Comparison of ENCODE assay signal across 11 mouse cellular contexts in genomic region chr2:11765694-11766093, GRCm38 (mm10). TPM values are rescaled to one million over a fixed set of nuclear protein-coding genes. Genes with fewer than 3 reads are reported as not detected.
DNase-seq lines count a peak whose midpoint lies in the region; ATAC-seq and TF ChIP-seq lines count a peak whose summit lies in the region.
"Had no signal": no experiment of that assay in that cellular context is flagged by ENCODE, and none has a peak within 500 bp of the region (broad histone marks: within the 10 kb centered on the region; RNA-seq: fewer than 3 reads in every experiment).

No protein-coding gene starts in this region.

- TF ChIP-seq EP300 in heart, postnatal 0 days (IDR thresholded peaks at IDR 0.05; ENCODE audit: low read depth): no peak

- no peaks in the 10 kb centered on the region for H3K27me3 ChIP-seq in midbrain, embryonic 16.5 days (ENCODE audit: control insufficient read depth, insufficient read depth, low read depth, low read length)
- H3K27me3 ChIP-seq in midbrain, embryonic 11.5 days (ENCODE audit: control insufficient read depth, insufficient read depth, low read length): no peaks in the 10 kb centered on the region
- H3K27me3 ChIP-seq in heart, postnatal 0 days (ENCODE audit: control insufficient read depth, insufficient read depth, low read length): no peaks in the 10 kb centered on the region
- H3K27me3 ChIP-seq: limb, embryonic 13.5 days; midbrain, embryonic 13.5 days had no signal

- no peak overlapping the region for H3K9ac ChIP-seq in midbrain, embryonic 16.5 days (ENCODE audit: low read depth, low read length)
- H3K9ac ChIP-seq in midbrain, embryonic 11.5 days (ENCODE audit: low read length): no peak overlapping the region
- H3K9ac ChIP-seq in heart, postnatal 0 days (replicated peaks; ENCODE audit: low read depth, low read length): no peak overlapping the region
- H3K9ac ChIP-seq: limb, embryonic 13.5 days; midbrain, embryonic 13.5 days had no signal

- no peak for TF ChIP-seq CTCF in gastrocnemius, adult 2 months (IDR thresholded peaks at IDR 0.05)
- no peak for TF ChIP-seq CTCF in heart, postnatal 0 days (IDR thresholded peaks at IDR 0.05; ENCODE audit: low read depth)

- intact Hi-C loops in gastrocnemius, adult 2 months (cut with DNase I): loop anchor here (5.0 kb wide), 1 partner anchor 228 kb away; no protein-coding TSS in a partner anchor

- H3K4me2 ChIP-seq in midbrain, embryonic 16.5 days (ENCODE audit: low read length): no peak overlapping the region
- H3K4me2 ChIP-seq in midbrain, embryonic 11.5 days: no peak overlapping the region
- H3K4me2 ChIP-seq in heart, postnatal 0 days (ENCODE audit: low read depth, low read length): no peak overlapping the region
- H3K4me2 ChIP-seq: limb, embryonic 13.5 days; midbrain, embryonic 13.5 days had no signal

- peak; percentile 45; the same call in 1 of the 2 replicates for ATAC-seq in midbrain, embryonic 16.5 days
- no peak for ATAC-seq in midbrain, embryonic 11.5 days (ENCODE audit: low FRiP score)
- peak; percentile 72 for ATAC-seq in heart, postnatal 0 days (ENCODE audit: insufficient read depth, low read depth)
- ATAC-seq: midbrain, embryonic 13.5 days had no signal

- no peaks in the 10 kb centered on the region for H3K9me3 ChIP-seq in midbrain, embryonic 16.5 days (replicated peaks; ENCODE audit: control insufficient read depth, low read length, poor library complexity, severe bottlenecking)
- no peaks in the 10 kb centered on the region for H3K9me3 ChIP-seq in midbrain, embryonic 11.5 days (ENCODE audit: control insufficient read depth, low read length)
- H3K9me3 ChIP-seq in heart, postnatal 0 days (replicated peaks; ENCODE audit: control insufficient read depth, low read length): no peaks in the 10 kb centered on the region
- H3K9me3 ChIP-seq: limb, embryonic 13.5 days; midbrain, embryonic 13.5 days had no signal

- 86% methylated on average over 4 of the region's 4 CpGs for WGBS in midbrain, embryonic 16.5 days
- WGBS in midbrain, embryonic 11.5 days: 91% methylated on average over 4 of the region's 4 CpGs
- WGBS in heart, postnatal 0 days: 49% methylated on average over 4 of the region's 4 CpGs

- DNase-seq in gastrocnemius, adult 2 months: no peak
- DNase-seq in gastrocnemius, adult 8-10 months (ENCODE audit: low spot score in 2 of 2): no peak
- DNase-seq in midbrain, embryonic 11.5 days (ENCODE audit: low spot score, missing footprints): no peak
- peak; percentile 32 for DNase-seq in heart, postnatal 0 days (ENCODE audit: low spot score)
- DNase-seq in right cerebral cortex, postnatal 25 days: peak; percentile 16
- no peak for DNase-seq in ovary, adult 18-20 months (ENCODE audit: low spot score)
- no peak for DNase-seq in kidney, postnatal 36 days
- DNase-seq: kidney, adult 2 months had no signal

- H3K4me1 ChIP-seq in midbrain, embryonic 16.5 days (ENCODE audit: control insufficient read depth, insufficient read depth, low read length): no peaks in the 10 kb centered on the region
- H3K4me1 ChIP-seq in midbrain, embryonic 11.5 days (ENCODE audit: control insufficient read depth, insufficient read depth, low read length): no peaks in the 10 kb centered on the region
- 0 out of 2 replicates have a peak, but pooled peaks cover 8% of the 10 kb centered on the region for H3K4me1 ChIP-seq in heart, postnatal 0 days (ENCODE audit: control insufficient read depth, insufficient read depth)
- H3K4me1 ChIP-seq: limb, embryonic 13.5 days; midbrain, embryonic 13.5 days had no signal

- no peak overlapping the region for H3K4me3 ChIP-seq in gastrocnemius, adult 2 months
- H3K4me3 ChIP-seq in midbrain, embryonic 16.5 days (ENCODE audit: low read depth, low read length): no peak overlapping the region
- no peak overlapping the region for H3K4me3 ChIP-seq in midbrain, embryonic 11.5 days (ENCODE audit: low read depth, low read length)
- H3K4me3 ChIP-seq in heart, postnatal 0 days (ENCODE audit: low read depth, low read length): no peak overlapping the region
- H3K4me3 ChIP-seq: limb, embryonic 13.5 days; midbrain, embryonic 13.5 days had no signal

- H3K27ac ChIP-seq in gastrocnemius, adult 2 months: peak overlapping the region; percentile 82; the same call in 1 of the 2 replicates
- H3K27ac ChIP-seq in midbrain, embryonic 16.5 days (ENCODE audit: low read length): no peak overlapping the region
- H3K27ac ChIP-seq in midbrain, embryonic 11.5 days (ENCODE audit: low read depth, low read length): no peak overlapping the region
- H3K27ac ChIP-seq in heart, postnatal 0 days (ENCODE audit: low read depth): no peak overlapping the region
- H3K27ac ChIP-seq: limb, embryonic 13.5 days; midbrain, embryonic 13.5 days had no signal

- peaks cover 49% of the 10 kb centered on the region for H3K36me3 ChIP-seq in midbrain, embryonic 16.5 days (ENCODE audit: control insufficient read depth, insufficient read depth, low read length)
- peaks cover 29% of the 10 kb centered on the region for H3K36me3 ChIP-seq in midbrain, embryonic 11.5 days (ENCODE audit: control insufficient read depth, insufficient read depth, low read length)
- peaks cover 78% of the 10 kb centered on the region for H3K36me3 ChIP-seq in heart, postnatal 0 days (replicated peaks; ENCODE audit: control insufficient read depth, insufficient read depth, low read length)

RNA-seq across cellular contexts. Expression of gene Fbh1, which starts 11.7 kb away (rescaled TPM):
- 10 to 100 TPM; 24.1 to 32.5 TPM for total RNA-seq in gastrocnemius, adult 2 months (2021)
- 10 to 100 TPM; 21.2 to 27.1 (median 23.5) TPM for total RNA-seq in gastrocnemius, adult 8-10 months (2022)
- 128 and 139 TPM in 2 replicates for polyA plus RNA-seq in midbrain, embryonic 16.5 days (2015; fragmentation: Nextera tagmentation; extraction: Ambion mirVana)
- polyA plus RNA-seq in midbrain, embryonic 11.5 days (2014; fragmentation: Nextera tagmentation; extraction: Ambion mirVana): 134 and 136 TPM in 2 replicates
- total RNA-seq in heart, postnatal 0 days (2014; rRNA removed; ENCODE audit: low replicate concordance): 81.0 and 94.7 TPM in 2 replicates
- 77.3 and 81.2 TPM in 2 replicates for polyA plus RNA-seq in heart, postnatal 0 days (2015; fragmentation: Nextera tagmentation; extraction: Ambion mirVana)

RNA-seq across cellular contexts. Expression of gene Ankrd16, which starts 12.0 kb away (rescaled TPM):
- total RNA-seq in gastrocnemius, adult 2 months (2021): 10 to 100 TPM; 20.8 to 26.3 TPM
- 10 to 100 TPM; 24.3 to 29.0 (median 24.6) TPM for total RNA-seq in gastrocnemius, adult 8-10 months (2022)
- 47.8 and 50.3 TPM in 2 replicates for polyA plus RNA-seq in midbrain, embryonic 16.5 days (2015; fragmentation: Nextera tagmentation; extraction: Ambion mirVana)
- polyA plus RNA-seq in midbrain, embryonic 11.5 days (2014; fragmentation: Nextera tagmentation; extraction: Ambion mirVana): 26.9 and 28.4 TPM in 2 replicates
- total RNA-seq in heart, postnatal 0 days (2014; rRNA removed; ENCODE audit: low replicate concordance): 19.8 and 43.1 TPM in 2 replicates
- 18.8 and 23.0 TPM in 2 replicates for polyA plus RNA-seq in heart, postnatal 0 days (2015; fragmentation: Nextera tagmentation; extraction: Ambion mirVana)

Comparison
In these comparisons a context has a peak if more than half of its experiments do, and no peak if none do; other contexts are left out.
1. DNase-seq: peak in heart, postnatal 0 days (single experiment) and right cerebral cortex, postnatal 25 days (single experiment); none in gastrocnemius, adult 2 months (single experiment), gastrocnemius, adult 8-10 months (0 of 2), midbrain, embryonic 11.5 days (single experiment), ovary, adult 18-20 months (single experiment) and kidney, postnatal 36 days (0 of 2).